Mouse (Mus musculus) induced T-regulatory cell, adult 2 months (primary cell): ENCODE data around the gene C1rl.
A peak's percentile ranks its signal among the peaks of the same experiment; 100 is the strongest.
"Not testable (repeated sequence)": the region's sequence is repeated elsewhere in the genome, so short reads cannot be mapped to it uniquely, and the experiment has no call there.

Experiments used
- DNase-seq: peaks from one replicate; pipeline ENCODE4 v3.0.0-alpha.2; 2012; ENCODE audit warnings: low read depth

C1rl gene

DNA sequence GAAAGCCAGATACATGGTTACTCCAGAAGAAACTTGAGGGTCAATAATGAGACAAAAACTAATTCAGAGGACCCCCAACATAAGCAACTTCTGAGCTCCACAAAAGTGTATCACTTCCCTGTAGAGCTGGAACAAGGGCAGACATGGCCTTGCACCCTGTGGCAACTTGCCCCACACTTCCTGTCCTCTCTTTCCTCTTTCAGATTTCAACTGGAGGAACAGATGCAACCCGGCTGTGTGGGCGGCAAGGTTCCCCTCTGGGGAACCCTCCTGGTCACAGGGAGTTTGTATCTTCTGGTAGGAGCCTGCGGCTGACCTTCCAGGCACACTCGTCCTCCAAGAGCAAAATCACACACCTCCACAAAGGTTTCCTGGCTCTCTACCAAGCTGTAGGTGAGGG is 12.1 kb downstream of the C1rl start:
- no peak for DNase-seq

DNA sequence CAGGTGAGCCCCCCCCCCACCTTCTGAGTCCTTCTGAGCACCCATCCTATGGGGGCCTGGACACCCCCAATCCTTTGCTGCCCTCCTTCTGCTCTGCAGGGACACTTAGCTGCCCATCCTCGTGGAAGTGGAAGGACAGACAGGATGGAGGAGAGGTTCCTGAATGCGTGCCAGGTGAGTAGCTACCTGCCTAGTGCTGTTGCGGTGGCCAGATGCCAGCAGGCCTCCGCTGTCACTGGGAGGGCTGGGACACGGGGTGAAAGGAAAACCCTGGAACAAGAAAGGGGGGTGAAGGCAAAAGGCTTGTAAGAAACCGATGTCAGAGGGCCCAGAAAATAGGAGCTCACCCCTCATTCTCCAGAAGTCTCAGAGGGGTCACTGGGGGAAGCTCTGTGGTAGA is 14.1 kb downstream of the C1rl start:
- DNase-seq = no peak

DNA sequence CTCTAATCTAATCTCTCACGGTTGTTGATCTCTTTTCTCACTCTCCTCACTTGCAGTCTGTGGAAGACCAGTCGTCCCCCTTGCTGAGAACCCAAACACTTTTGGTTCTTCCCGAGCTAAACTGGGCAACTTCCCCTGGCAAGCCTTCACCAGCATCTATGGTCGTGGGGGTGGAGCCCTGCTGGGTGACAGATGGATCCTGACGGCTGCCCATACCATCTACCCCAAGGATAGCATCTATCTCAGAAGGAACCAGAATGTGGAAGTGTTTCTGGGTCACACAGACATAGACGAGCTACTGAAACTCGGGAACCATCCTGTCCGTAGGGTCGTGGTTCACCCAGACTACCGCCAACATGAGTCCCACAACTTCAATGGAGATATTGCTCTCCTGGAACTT is 15.4 kb downstream of the C1rl start:
- no peak for DNase-seq

DNA sequence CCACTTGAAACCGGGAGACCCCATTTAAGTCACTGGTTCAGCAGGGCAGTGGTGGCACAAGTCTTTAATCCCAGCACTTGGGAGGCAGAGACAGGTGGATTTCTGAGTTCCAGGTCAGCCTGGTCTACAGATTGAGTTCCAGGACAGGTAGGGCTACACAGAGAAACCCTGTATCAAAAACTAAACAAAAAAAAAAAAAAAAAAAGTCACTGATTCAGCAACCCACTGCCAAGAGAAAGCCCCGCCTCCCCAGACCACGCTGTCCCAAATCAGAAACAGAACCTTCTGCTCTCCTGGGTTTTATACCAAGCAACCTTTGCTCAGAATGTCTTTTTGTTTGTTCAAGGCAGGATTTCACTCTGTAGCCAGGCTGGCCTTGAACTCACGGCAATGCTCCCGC is 16.3 kb downstream of the C1rl start:
- not testable (repeated sequence) for DNase-seq

DNA sequence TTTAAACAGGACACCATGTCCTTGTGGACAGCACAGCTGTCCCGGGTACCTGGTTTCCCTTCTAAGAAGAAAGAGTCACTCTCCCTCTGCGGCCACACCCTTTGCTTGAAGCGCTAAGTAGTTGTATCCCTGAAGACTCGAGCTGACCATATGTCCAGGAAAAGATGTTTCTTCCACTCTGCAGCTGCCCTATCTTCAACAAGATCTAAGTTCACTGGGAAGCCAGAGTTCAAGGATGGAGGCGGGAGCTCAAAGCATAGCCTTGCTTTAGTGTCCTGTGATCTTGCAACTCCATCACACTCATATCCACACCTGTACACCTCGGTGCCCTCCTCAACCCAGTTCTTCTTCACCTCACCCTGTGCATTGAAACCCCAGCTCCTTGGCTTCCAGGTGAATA is 19.0 kb downstream of the C1rl start:
- DNase-seq = no peak

GRCm38 (mm10) chr6:124512355-124512836 is 19.5 kb downstream of the C1rl start, which contains the start of gene C1ra:
C1ra (plus strand) TSS chr6:124512405.
- DNase-seq = peak; percentile 70

DNA sequence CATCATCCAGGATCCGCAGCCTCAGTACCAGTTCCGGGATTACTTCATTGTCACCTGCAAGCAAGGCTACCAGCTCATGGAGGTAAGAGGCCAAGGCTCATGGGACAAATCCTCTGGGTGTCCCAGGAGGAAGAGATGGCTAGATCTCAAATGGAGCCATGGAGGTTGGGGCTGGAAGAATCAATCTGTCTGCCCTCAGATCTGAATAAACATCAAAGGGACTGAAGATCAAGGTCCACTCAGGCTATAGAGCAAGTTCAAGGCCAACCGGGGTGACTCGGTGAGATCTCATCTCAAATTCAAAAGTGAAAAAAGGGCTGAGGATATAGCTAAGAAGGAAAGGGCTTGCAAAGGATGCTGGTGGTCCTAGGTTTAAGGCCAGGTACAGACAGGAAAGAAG is 24.8 kb downstream of the C1rl start:
- not testable (repeated sequence) for DNase-seq

DNA sequence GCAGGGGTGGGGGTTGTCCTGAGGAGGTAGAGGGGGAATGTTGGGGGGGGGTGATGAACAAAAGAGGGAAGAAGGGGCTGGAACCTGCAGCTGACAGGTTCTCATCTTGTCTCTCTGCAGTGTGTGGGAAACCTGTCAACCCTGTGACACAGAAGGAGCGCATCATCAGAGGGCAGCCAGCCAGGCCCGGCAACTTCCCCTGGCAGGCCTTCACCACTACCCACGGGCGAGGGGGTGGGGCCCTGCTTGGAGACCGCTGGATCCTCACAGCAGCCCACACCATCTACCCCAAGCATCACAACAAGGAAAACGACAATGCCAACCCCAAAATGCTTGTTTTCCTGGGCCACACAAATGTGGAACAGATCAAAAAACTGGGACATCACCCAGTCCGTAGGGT is 29.2 kb downstream of the C1rl start:
- DNase-seq = not testable (repeated sequence)

- DNase-seq = no peak
Observed at GRCm38 (mm10) chr6:124527881-124528280, 35.0 kb downstream of the C1rl start.

- no peak for DNase-seq
Observed at GRCm38 (mm10) chr6:124531077-124531476, 38.2 kb downstream of the C1rl start.

DNA sequence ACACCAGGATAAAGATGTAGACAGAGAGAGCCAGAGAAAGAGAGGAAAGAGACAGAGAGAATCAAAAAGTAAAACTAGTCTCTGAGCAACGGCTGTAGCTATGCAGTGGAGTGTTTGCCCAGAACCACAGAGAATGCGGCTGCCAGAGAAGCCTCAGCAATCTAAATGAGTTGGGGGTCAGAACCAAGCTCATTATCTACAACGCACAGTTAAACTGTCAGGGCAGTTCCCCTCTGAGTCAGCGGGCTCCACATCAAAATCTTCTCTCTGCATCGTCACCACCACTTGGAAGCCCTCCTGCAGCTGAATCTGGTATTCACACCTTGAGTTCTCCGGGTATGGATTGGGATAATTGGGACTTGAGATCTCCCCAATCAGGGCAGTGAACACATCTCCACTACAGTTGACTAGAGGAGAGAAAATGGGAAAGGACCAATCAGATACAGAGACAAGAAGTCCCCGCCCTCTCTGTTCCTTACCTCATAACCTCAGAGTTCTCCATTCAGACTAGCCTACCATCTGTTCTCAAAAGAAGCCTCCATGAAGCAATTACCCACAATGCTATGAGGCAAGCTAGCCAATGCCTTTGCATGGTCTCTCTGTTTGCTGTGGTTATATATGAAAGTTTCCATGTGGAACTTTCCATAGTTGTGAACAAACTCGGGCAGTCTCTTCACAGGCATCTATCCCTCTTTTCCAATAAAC is 43.4 kb downstream of the C1rl start:
- DNase-seq = not testable (repeated sequence)

DNA sequence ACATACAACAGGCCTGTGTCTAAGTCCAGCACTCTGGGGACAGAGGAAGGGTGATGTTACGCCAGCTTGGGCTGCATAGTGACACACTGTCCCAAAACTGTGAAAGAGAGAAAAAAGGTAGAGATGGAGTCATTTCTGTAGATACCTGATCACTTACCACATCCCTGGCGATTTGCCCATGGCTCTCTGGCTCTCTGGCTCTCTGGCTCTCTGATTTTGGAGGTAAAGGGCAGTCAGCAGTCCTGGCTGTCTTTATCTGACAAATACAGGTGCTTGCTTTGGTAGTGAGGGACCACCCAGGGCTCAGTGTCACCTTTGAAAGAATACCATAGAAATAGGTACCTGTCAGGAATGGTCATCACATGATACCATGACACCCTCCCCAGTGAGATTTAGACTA is 48.3 kb downstream of the C1rl start:
- DNase-seq = not testable (repeated sequence)

DNA sequence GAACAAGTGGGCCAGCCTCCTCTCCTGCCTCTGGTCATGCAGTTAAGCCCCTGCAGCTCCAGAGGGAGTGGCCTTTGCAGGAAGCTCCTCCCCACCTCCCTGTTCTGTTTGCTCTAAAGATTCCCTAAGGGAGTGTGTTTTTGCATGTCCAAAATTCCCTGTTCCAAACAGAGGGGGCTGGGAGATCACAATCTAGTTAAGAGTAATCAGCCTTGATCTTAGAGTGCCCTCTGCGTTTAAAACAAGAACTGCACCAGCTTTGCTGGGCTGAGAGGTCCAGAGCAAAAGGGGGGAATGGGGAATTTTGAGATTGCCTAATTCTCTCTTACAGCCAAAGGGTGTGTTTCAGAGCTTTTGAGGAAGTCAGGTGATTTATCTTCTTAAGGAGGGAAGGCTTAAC is 49.4 kb downstream of the C1rl start, which contains the start of gene C1s1:
Gene C1s1 (minus strand): TSS at position 76 of the 400 bp plus-strand sequence.
- peak; percentile 8 for DNase-seq

DNA sequence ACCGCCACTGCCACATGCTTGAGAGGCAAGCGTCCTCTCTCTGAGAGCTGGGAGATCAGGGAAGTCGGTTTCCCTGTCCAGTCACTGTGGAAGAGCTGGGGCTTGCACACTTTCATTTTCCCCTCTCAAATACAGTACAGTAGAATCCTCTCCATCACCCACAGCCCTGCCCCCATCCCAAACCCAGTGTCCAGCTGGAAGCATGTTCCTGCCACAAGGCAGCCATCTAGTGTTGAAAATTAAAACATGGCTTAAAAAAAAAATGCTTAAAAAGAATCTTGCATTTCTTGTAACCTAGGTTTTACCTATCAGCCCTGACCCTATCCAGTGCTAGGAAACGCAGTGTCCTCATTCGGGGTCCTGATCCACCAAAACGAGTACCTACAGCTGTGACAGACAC is 51.6 kb downstream of the C1rl start:
- DNase-seq = no peak

DNA sequence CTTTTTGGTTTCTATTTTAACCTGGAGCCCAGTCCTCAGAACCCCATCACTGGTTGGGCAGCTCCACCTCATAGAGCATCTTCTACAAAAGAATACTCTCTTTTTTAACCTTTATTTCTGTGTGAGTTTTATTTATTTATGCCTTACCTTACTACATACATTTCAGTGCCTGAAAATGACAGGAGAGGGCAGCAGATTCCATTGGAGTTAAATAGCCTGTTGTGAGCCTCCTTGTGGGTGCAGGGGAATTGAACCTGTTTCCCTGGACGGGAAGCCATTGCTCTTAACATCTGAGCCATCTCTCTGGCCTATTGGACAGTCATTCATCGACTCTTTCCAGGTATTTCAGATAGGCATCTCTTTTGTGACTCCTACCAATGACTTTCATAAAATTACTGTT is 52.5 kb downstream of the C1rl start:
- no peak for DNase-seq

GRCm38 (mm10) chr6:124547979-124548378 is 55.1 kb downstream of the C1rl start:
- not testable (repeated sequence) for DNase-seq

- no peak for DNase-seq
Observed at GRCm38 (mm10) chr6:124549023-124549550, 56.2 kb downstream of the C1rl start.

- DNase-seq = no peak
Observed at GRCm38 (mm10) chr6:124552766-124553165, 59.9 kb downstream of the C1rl start.

GRCm38 (mm10) chr6:124555956-124556355 is 63.0 kb downstream of the C1rl start:
- not testable (repeated sequence) for DNase-seq
